Mouse (Mus musculus) liver, embryonic 14.5 days (tissue): ENCODE measurements around the gene Cmas.

Source experiments
- CTCF ChIP-seq: IDR thresholded peaks from 2 replicates; pipeline ENCODE4 v1.5.1; 2016; ENCODE audit warnings: antibody characterized with exemption, low read depth, control low read depth
- EP300 ChIP-seq: IDR thresholded peaks from 2 replicates; pipeline ENCODE4 v1.6.1; 2016; ENCODE audit warnings: antibody characterized with exemption, low read depth

GRCm38 (mm10) chr6:142767305-142767704, 10.8 kb downstream of the Cmas start:
- no peak for TF ChIP-seq EP300
- TF ChIP-seq CTCF = no peak
